Mouse (Mus musculus) E14TG2a.4 (cell line): ENCODE data around the gene Selenov.

Source experiments
- CTCF ChIP-seq: conservative IDR thresholded peaks from 2 replicates; pipeline ENCODE4 v1.5.1; 2014; ENCODE audit warnings: low read length
- NANOG ChIP-seq: IDR thresholded peaks from 2 replicates; pipeline ENCODE4 v1.6.1; 2014; ENCODE audit warnings: borderline replicate concordance, low read length, mixed read lengths
- POU5F1 ChIP-seq: IDR thresholded peaks from 2 replicates; pipeline ENCODE4 v1.6.1; 2014; ENCODE audit warnings: low read length, borderline replicate concordance

DNA sequence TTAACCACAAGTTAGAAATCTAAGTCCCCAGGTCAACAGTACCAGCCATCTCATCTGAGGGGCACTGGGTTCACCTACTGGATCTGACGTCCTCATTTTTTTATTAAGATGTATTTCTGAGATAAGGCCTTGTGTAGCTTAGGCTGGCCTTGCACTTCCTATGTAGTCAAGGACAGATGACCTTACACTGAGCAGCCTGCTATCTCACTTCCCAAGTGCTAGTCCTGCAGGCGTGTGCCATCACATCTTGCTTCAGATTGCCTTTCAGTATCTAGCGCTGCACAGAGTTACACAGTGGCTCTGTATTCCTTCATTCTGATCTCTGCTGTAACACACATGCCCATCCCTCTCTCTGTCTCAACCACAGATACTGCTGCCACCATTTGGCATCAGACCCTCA lies 27.1 kb upstream of the Selenov start:
- TF ChIP-seq CTCF, result no peak
- no peak for TF ChIP-seq NANOG
- no peak for TF ChIP-seq POU5F1
